Mouse (Mus musculus) MEL (cell line): ENCODE results near the gene Kl.

Source experiments
- CTCF ChIP-seq, 3 experiments: IDR thresholded peaks in 2 of 3; conservative IDR thresholded peaks in 1 of 3; 2 replicates each; pipeline ENCODE4 v1.5.1; 2011 to 2012; ENCODE audit warnings: low read length in 3 of 3, low read depth in 2 of 3, mild to moderate bottlenecking in 2 of 3, improper control_type of control experiment in 1 of 3, inconsistent platforms in 1 of 3, mixed read lengths in 1 of 3, moderate library complexity in 1 of 3; ENCODE audit not compliant: control insufficient read depth in 1 of 3, insufficient read depth in 1 of 3, poor library complexity in 1 of 3, severe bottlenecking in 1 of 3
- JUND ChIP-seq: IDR thresholded peaks from 2 replicates; pipeline ENCODE4 v1.6.1; 2011; ENCODE audit warnings: low read depth, mild to moderate bottlenecking, improper control_type of control experiment, low read length
- MEF2A ChIP-seq: IDR thresholded peaks from 2 replicates; pipeline ENCODE4 v1.6.1; 2014; ENCODE audit warnings: low read depth, mild to moderate bottlenecking, inconsistent platforms, low read length, improper control_type of control experiment; ENCODE audit not compliant: poor library complexity, insufficient replicate concordance, severe bottlenecking; ENCODE audit errors: extremely low read depth
- POLR2A ChIP-seq, 2 experiments: IDR thresholded peaks; 2 replicates each; pipeline ENCODE4 v1.6.1; 2011 to 2012; ENCODE audit warnings: low read length in 2 of 2, mild to moderate bottlenecking in 2 of 2, control low read depth in 1 of 2, improper control_type of control experiment in 1 of 2, low read depth in 1 of 2, moderate library complexity in 1 of 2; ENCODE audit not compliant: control insufficient read depth in 1 of 2, insufficient read depth in 1 of 2, poor library complexity in 1 of 2
- RCOR1 ChIP-seq: IDR thresholded peaks from 2 replicates; pipeline ENCODE4 v1.6.1; 2012; ENCODE audit warnings: low read depth, mild to moderate bottlenecking, inconsistent platforms, low read length, improper control_type of control experiment
- USF2 ChIP-seq, 2 experiments: IDR thresholded peaks; 2 replicates each; pipeline ENCODE4 v1.6.1; 2011 to 2012; ENCODE audit warnings: improper control_type of control experiment in 2 of 2, low read length in 2 of 2, borderline replicate concordance in 1 of 2, inconsistent platforms in 1 of 2, low read depth in 1 of 2, mild to moderate bottlenecking in 1 of 2; ENCODE audit not compliant: insufficient read depth in 1 of 2
- ZNF384 ChIP-seq: IDR thresholded peaks from 2 replicates; pipeline ENCODE4 v1.6.1; 2012; ENCODE audit warnings: low read depth, mild to moderate bottlenecking, inconsistent platforms, low read length, improper control_type of control experiment

- TF ChIP-seq MEF2A (no peak), USF2 (IDR thresholded peaks at IDR 0.05; ENCODE audit: borderline replicate concordance in 1 of 2, insufficient read depth in 1 of 2, low read depth in 1 of 2, low read length in 2 of 2) (no peak), CTCF (IDR thresholded peaks at IDR 0.05 in 2 of 3, conservative IDR thresholded peaks at IDR 0.05 in 1 of 3; ENCODE audit: control insufficient read depth in 1 of 3, insufficient read depth in 1 of 3, low read depth in 2 of 3, low read length in 3 of 3, poor library complexity in 1 of 3, severe bottlenecking in 1 of 3) (no peak), POLR2A (IDR thresholded peaks at IDR 0.05; ENCODE audit: control insufficient read depth in 1 of 2, insufficient read depth in 1 of 2, low read depth in 1 of 2, low read length in 2 of 2, poor library complexity in 1 of 2) (no peak), ZNF384 (no peak), RCOR1 (no peak), JUND (no peak)
Measured at GRCm38 (mm10) chr5:150954791-150955190, 2.4 kb downstream of the Kl start.
